In genomic region chr3:142530087-142530953, GRCm38 (mm10) we compare ENCODE assay signal across 7 mouse cellular contexts. TPM values are rescaled to one million over a fixed set of nuclear protein-coding genes. Genes with fewer than 3 reads are reported as not detected.
DNase-seq lines count a peak whose midpoint lies in the region; ATAC-seq lines count a peak whose summit lies in the region.

TSS of gene Gbp7 (plus strand) at chr3:142530342.

- no peaks in the 10 kb centered on the region for H3K9me3 ChIP-seq in embryonic facial prominence, embryonic 10.5 days
- H3K9me3 ChIP-seq in limb, embryonic 10.5 days (replicated peaks), result no peaks in the 10 kb centered on the region
- H3K9me3 ChIP-seq in midbrain, embryonic 12.5 days, result no peaks in the 10 kb centered on the region

- DNase-seq in adrenal gland, adult (ENCODE audit: inconsistent age in 2 of 2, low spot score in 1 of 2), result peak; percentile 58 to 92
- DNase-seq in embryonic facial prominence, embryonic 10.5 days (ENCODE audit: low spot score), result peak; percentile 59
- DNase-seq in heart, adult 11 months, result peak; percentile 98
- DNase-seq in kidney, adult 11 months, result peak; percentile 49
- DNase-seq in limb, embryonic 10.5 days (ENCODE audit: low spot score), result peak; percentile 66
- peak; percentile 41 for DNase-seq in spleen, adult 12 weeks (ENCODE audit: low spot score)

- H3K4me2 ChIP-seq in midbrain, embryonic 12.5 days (replicated peaks), result peak within 1 kb of the TSS; percentile 94

- WGBS in embryonic facial prominence, embryonic 10.5 days, result 1% methylated on average over 30 of the region's 30 CpGs
- 2% methylated on average over 30 of the region's 30 CpGs for WGBS in limb, embryonic 10.5 days
- 2% methylated on average over 30 of the region's 30 CpGs for WGBS in midbrain, embryonic 12.5 days

- peak; percentile 84 for ATAC-seq in midbrain, embryonic 12.5 days (ENCODE audit: low FRiP score, low read depth)

- H3K9ac ChIP-seq in midbrain, embryonic 12.5 days (replicated peaks), result peak within 1 kb of the TSS; percentile 56

- no peaks in the 10 kb centered on the region for H3K36me3 ChIP-seq in embryonic facial prominence, embryonic 10.5 days (replicated peaks)
- H3K36me3 ChIP-seq in limb, embryonic 10.5 days, result no peaks in the 10 kb centered on the region
- no peaks in the 10 kb centered on the region for H3K36me3 ChIP-seq in midbrain, embryonic 12.5 days

- peak within 1 kb of the TSS; percentile 48; the same call in 1 of the 2 replicates for H3K27ac ChIP-seq in embryonic facial prominence, embryonic 10.5 days (replicated peaks)
- peak within 1 kb of the TSS; percentile 59 for H3K27ac ChIP-seq in limb, embryonic 10.5 days
- no peak within 1 kb of the TSS for H3K27ac ChIP-seq in midbrain, embryonic 12.5 days (replicated peaks)

- peaks cover 35% of the 10 kb centered on the region for H3K27me3 ChIP-seq in embryonic facial prominence, embryonic 10.5 days (replicated peaks; ENCODE audit: low read depth, poor library complexity, severe bottlenecking)
- peaks cover 34% of the 10 kb centered on the region for H3K27me3 ChIP-seq in limb, embryonic 10.5 days (ENCODE audit: low read depth, poor library complexity, severe bottlenecking)
- peaks cover 10% of the 10 kb centered on the region; the same call in 1 of the 2 replicates for H3K27me3 ChIP-seq in midbrain, embryonic 12.5 days

- peak within 1 kb of the TSS; percentile 70 for H3K4me3 ChIP-seq in embryonic facial prominence, embryonic 10.5 days
- H3K4me3 ChIP-seq in limb, embryonic 10.5 days, result peak within 1 kb of the TSS; percentile 56
- peak within 1 kb of the TSS; percentile 51 for H3K4me3 ChIP-seq in midbrain, embryonic 12.5 days

- peaks cover 12% of the 10 kb centered on the region for H3K4me1 ChIP-seq in embryonic facial prominence, embryonic 10.5 days
- peaks cover 12% of the 10 kb centered on the region; the same call in 1 of the 2 replicates for H3K4me1 ChIP-seq in limb, embryonic 10.5 days
- 0 out of 2 replicates have a peak, but pooled peaks cover 6% of the 10 kb centered on the region for H3K4me1 ChIP-seq in midbrain, embryonic 12.5 days

RNA-seq across cellular contexts. Expression of gene Gbp7, which starts in this region (rescaled TPM):
- polyA plus RNA-seq in embryonic facial prominence, embryonic 10.5 days (2016; fragmentation: Nextera tagmentation; extraction: Ambion mirVana), result 0.69 and 1.0 TPM in 2 replicates
- polyA plus RNA-seq in limb, embryonic 10.5 days (2016; fragmentation: Nextera tagmentation; extraction: Ambion mirVana), result 0.72 and 1.4 TPM in 2 replicates
- polyA plus RNA-seq in midbrain, embryonic 12.5 days (2016; fragmentation: Nextera tagmentation; extraction: Ambion mirVana), result 1.8 and 2.3 TPM in 2 replicates

Comparison
In these comparisons a context has a peak if more than half of its experiments do, and no peak if none do; other contexts are left out.
1. DNase-seq: peak in every context shown above with its lines; median percentile 98 in heart, adult 11 months; 75 in adrenal gland, adult; 66 in limb, embryonic 10.5 days; 59 in embryonic facial prominence, embryonic 10.5 days; 49 in kidney, adult 11 months; 41 in spleen, adult 12 weeks.